Mouse (Mus musculus) liver, embryonic 14.5 days (tissue): ENCODE measurements at regions not wholly inside any gene's neighbourhood (a gene's known extent, or its start where the extent isn't known, plus 50 kb on each side); places are given as distances from the start of the nearest gene placed in this dataset.

Source experiments
- ATAC-seq: fragments of 200-750 bp; cut with Nextera tagmentation; 2 replicates; pipeline ENCODE4 v1.8.0; 2017; ENCODE audit warnings: moderate number of reproducible peaks, mild to moderate bottlenecking, moderate library complexity; ENCODE audit not compliant: insufficient read depth
- DNase-seq, 3 experiments: peaks; one replicate each; pipeline ENCODE4 v3.0.0-alpha.2; 2012 to 2013; ENCODE audit warnings: low read depth in 3 of 3, low spot score in 3 of 3
- H3K27ac ChIP-seq: fragments of 300-500 bp; sonication (generic); 2 replicates; pipeline ENCODE4 v1.5.1; 2014; ENCODE audit warnings: moderate library complexity, mild to moderate bottlenecking, control low read depth, inconsistent platforms
- H3K27me3 ChIP-seq: fragments of 300-500 bp; sonication (generic); 2 replicates; pipeline ENCODE4 v1.6.1; 2014; ENCODE audit warnings: mild to moderate bottlenecking, low read length, moderate library complexity; ENCODE audit not compliant: control insufficient read depth, insufficient read depth
- H3K36me3 ChIP-seq: fragments of 300-500 bp; sonication (generic); replicated peaks from 2 replicates; pipeline ENCODE4 v1.6.1; 2014; ENCODE audit warnings: low read depth; ENCODE audit not compliant: control insufficient read depth, insufficient read depth
- H3K4me1 ChIP-seq, 2 experiments: fragments of 200-500 bp in 1 of 2; fragments of 300-500 bp in 1 of 2; sonication (generic) in 1 of 2; replicated peaks; 2 replicates each; pipeline ENCODE4 v1.6.1; 2012 to 2014; ENCODE audit warnings: antibody characterized with exemption in 1 of 2, inconsistent platforms in 1 of 2, low read length in 1 of 2; ENCODE audit not compliant: control insufficient read depth in 2 of 2, insufficient read depth in 2 of 2
- H3K4me2 ChIP-seq: fragments of 300-500 bp; sonication (generic); 2 replicates; pipeline ENCODE4 v1.6.1; 2014; ENCODE audit warnings: low read depth, mild to moderate bottlenecking, control low read depth, moderate library complexity
- H3K4me3 ChIP-seq, 2 experiments: fragments of 200-500 bp in 1 of 2; fragments of 300-500 bp in 1 of 2; sonication (generic) in 1 of 2; 2 replicates each; pipeline ENCODE4 v1.5.1; 2012 to 2014; ENCODE audit warnings: low read depth in 2 of 2, low read length in 2 of 2, mild to moderate bottlenecking in 2 of 2, control low read depth in 1 of 2, inconsistent platforms in 1 of 2, moderate library complexity in 1 of 2; ENCODE audit not compliant: insufficient read depth in 1 of 2
- H3K9ac ChIP-seq: fragments of 300-500 bp; sonication (generic); replicated peaks from 2 replicates; pipeline ENCODE4 v1.6.1; 2014; ENCODE audit warnings: mild to moderate bottlenecking, control low read depth, moderate library complexity
- H3K9me3 ChIP-seq: fragments of 300-500 bp; sonication (generic); 2 replicates; pipeline ENCODE4 v1.6.1; 2016; ENCODE audit warnings: low read length, mixed read lengths; ENCODE audit not compliant: control insufficient read depth
- CTCF ChIP-seq: IDR thresholded peaks from 2 replicates; pipeline ENCODE4 v1.5.1; 2016; ENCODE audit warnings: antibody characterized with exemption, low read depth, control low read depth
- EP300 ChIP-seq: IDR thresholded peaks from 2 replicates; pipeline ENCODE4 v1.6.1; 2016; ENCODE audit warnings: antibody characterized with exemption, low read depth
- WGBS: fragments of 180-500 bp; shearing (Covaris S2); extraction: QIAGEN DNeasy Blood & Tissue Kit; methylation state at CpG from one replicate; pipeline ENCODE4 v1.1.7; 2014; ENCODE audit not compliant: insufficient replicate concordance; 5-methylcytosine and 5-hydroxymethylcytosine counted together

GRCm38 (mm10) chr2:167856020-167856419 lies 75.8 kb upstream of the Ptpn1 start:
- no peak overlapping the region for H3K4me2 ChIP-seq
- no peak overlapping the region for H3K4me3 ChIP-seq
- H3K27ac ChIP-seq = no peak overlapping the region
- H3K36me3 ChIP-seq = no peaks in the 10 kb centered on the region
- ATAC-seq = no peak; the same call in 1 of the 2 replicates
- H3K27me3 ChIP-seq = no peaks in the 10 kb centered on the region
- 41% methylated on average over 3 of the region's 3 CpGs for WGBS
- no peaks in the 10 kb centered on the region for H3K9me3 ChIP-seq
- TF ChIP-seq CTCF = no peak
- TF ChIP-seq EP300 = no peak
- peaks cover 0 to 8% of the 10 kb centered on the region in 2 experiments; a peak in 2 of 4 replicates for H3K4me1 ChIP-seq
- no peak overlapping the region for H3K9ac ChIP-seq
- DNase-seq = no peak

DNA sequence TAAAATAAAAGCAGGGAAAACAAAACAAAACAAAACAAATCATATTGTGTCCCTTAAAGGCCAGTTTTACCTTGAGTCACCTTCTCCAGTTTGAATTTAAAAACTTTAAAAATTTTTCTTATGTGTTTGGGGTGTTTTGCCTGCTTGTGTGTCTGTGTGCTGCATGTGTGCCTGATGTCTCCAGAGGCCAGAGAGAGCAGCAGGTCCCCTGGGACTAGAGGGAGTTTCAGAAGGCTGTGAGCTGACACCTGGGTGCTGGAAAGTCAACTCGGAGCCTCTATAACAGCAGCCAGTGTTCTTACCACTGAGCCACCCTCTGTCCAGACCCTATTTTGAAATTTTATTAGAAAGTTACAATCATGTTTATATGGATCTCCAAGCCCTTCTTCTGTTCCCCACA lies 77.8 kb upstream of the Ptpn1 start:
- no peak for TF ChIP-seq EP300
- TF ChIP-seq CTCF = no peak
- Histone ChIP-seq H3K36me3 (no peaks in the 10 kb centered on the region), H3K27ac (no peak overlapping the region), H3K4me3 (no peak overlapping the region), H3K9ac (no peak overlapping the region), H3K4me2 (no peak overlapping the region), H3K4me1 (peaks cover 0 to 9% of the 10 kb centered on the region in 2 experiments; a peak in 2 of 4 replicates), H3K9me3 (no peaks in the 10 kb centered on the region), H3K27me3 (no peaks in the 10 kb centered on the region)
- ATAC-seq = no peak
- WGBS = 60% methylated on average over 1 of the region's 1 CpGs
- DNase-seq = no peak

DNA sequence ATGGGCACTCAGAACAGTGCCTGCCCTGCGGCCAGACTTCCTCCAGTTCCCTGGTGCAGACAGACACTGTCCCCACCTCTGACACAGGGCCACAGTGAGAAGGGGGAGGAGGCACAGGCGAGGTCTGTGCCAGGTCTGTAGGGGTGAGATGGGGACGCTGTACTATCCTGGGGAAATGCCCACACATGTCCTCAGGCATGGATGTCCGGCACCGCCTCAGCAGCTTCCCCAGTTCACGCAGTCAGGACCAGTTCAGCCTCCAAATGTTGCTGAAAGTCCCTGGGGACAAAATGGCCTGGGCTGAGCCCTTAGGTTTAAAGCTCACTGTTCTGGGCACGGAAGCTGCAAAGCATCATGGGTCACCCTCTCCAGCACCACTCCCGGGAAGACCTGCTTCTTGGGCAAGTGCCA lies 78.4 kb upstream of the Ptpn1 start:
- ATAC-seq = no peak
- TF ChIP-seq EP300 = no peak
- no peak for TF ChIP-seq CTCF
- Histone ChIP-seq H3K9me3 (no peaks in the 10 kb centered on the region), H3K4me2 (no peak overlapping the region), H3K27me3 (no peaks in the 10 kb centered on the region), H3K4me1 (peaks cover 0 to 9% of the 10 kb centered on the region in 2 experiments; a peak in 2 of 4 replicates), H3K27ac (no peak overlapping the region), H3K9ac (no peak overlapping the region), H3K36me3 (no peaks in the 10 kb centered on the region), H3K4me3 (no peak overlapping the region)
- 60% methylated on average over 8 of the region's 8 CpGs for WGBS
- DNase-seq = no peak

- TF ChIP-seq EP300 (no peak), CTCF (no peak)
These were observed 79.3 kb upstream of the Ptpn1 start for GRCm38 (mm10) chr2:167852582-167852981.

DNA sequence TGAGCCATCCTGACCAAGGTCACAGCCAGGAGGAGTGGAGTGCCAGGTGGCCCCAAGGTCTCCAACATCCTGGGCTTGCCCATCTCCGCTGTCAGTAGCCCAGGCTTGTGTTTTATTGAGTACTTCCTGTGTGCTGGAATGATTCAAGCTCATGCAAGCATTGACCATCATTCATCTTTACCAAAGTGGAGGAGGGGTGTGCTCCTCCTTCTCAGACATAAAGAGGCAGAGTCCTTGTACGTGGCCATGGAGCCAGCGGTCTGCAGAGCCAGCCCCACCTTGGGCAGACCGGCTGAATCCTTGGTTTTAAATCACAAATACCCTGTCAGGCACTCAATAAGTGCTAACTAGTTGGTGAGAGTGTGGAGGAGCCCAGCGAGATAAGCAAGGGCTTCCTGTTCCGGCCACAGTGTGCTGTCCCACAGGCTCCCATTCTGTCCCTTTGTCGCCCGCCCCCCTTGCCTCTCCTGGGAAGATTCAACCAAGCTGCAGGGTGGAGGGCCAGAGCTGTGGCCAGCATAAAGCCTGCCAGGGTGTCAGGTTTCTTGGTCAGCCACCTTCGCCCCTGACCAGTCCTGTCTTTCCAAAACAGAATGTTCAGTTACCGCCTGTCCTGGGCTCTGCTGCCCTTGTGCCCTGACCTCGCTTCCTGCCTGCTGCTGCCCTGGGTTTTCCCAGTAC lies 80.5 kb upstream of the Ptpn1 start:
- no peak for ATAC-seq
- peaks cover 0 to 6% of the 10 kb centered on the region in 2 experiments; a peak in 1 of 4 replicates for H3K4me1 ChIP-seq
- no peaks in the 10 kb centered on the region for H3K9me3 ChIP-seq
- H3K9ac ChIP-seq = no peak overlapping the region
- DNase-seq = no peak
- 8% methylated on average over 11 of the region's 11 CpGs for WGBS
- no peaks in the 10 kb centered on the region for H3K27me3 ChIP-seq
- no peaks in the 10 kb centered on the region for H3K36me3 ChIP-seq
- H3K4me2 ChIP-seq = no peak overlapping the region
- H3K27ac ChIP-seq = no peak overlapping the region
- H3K4me3 ChIP-seq = no peak overlapping the region
- TF ChIP-seq CTCF (no peak), EP300 (no peak)

More at GRCm38 (mm10) chr2:167852582-167852981, 79.3 kb upstream of the Ptpn1 start:
- no peak overlapping the region for H3K4me2 ChIP-seq
- H3K27ac ChIP-seq = no peak overlapping the region
- no peak for DNase-seq
- no peak overlapping the region for H3K9ac ChIP-seq
- no peaks in the 10 kb centered on the region for H3K9me3 ChIP-seq
- no peaks in the 10 kb centered on the region for H3K27me3 ChIP-seq
- peaks cover 0 to 9% of the 10 kb centered on the region in 2 experiments; a peak in 2 of 4 replicates for H3K4me1 ChIP-seq
- WGBS = 55% methylated on average over 9 of the region's 9 CpGs
- no peak overlapping the region for H3K4me3 ChIP-seq
- no peaks in the 10 kb centered on the region for H3K36me3 ChIP-seq
- ATAC-seq = no peak
